Mouse (Mus musculus) embryonic stem cell, embryonic (primary cell): Measurements from ENCODE around the gene Zfp84.

Source experiments
- CTCF ChIA-PET, 4 experiments: fragments of 300-600 bp in 2 of 4; fragments of 350-600 bp in 2 of 4; sonication (Branson Sonifier 250); formaldehyde crosslinking; loops; one replicate each; lab custom pipeline; 2022; ENCODE audit warnings: inconsistent platforms in 2 of 4; lab: Charles Lee
- POLR2A ChIA-PET, 4 experiments: fragments of 300-600 bp in 2 of 4; fragments of 350-600 bp in 2 of 4; sonication (Branson Sonifier 250); formaldehyde crosslinking; loops; one replicate each; lab custom pipeline; 2022; ENCODE audit warnings: antibody characterized with exemption in 4 of 4, inconsistent platforms in 1 of 4; lab: Charles Lee

The Zfp84 gene

DNA sequence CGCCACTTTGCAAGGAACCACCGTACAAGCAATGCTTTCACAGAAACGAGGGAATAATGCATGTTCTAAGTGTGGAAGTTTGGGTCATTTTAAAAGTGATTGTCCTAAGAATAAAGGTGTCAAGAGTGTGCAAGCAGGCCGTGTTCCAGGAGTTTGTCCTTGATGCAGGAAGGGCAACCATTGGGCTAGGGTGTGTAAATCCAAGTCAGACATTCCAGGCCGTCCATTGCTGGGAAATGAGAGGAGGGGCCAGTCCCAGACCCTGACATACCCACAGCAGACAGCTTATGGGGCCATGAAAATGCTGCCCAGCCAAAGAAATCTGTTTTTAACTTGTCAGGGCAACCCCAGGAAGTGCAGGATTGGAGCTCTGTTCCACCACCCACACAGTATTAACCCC lies 38.7 kb downstream of the Zfp84 start:
- ChIA-PET POLR2A (interaction anchor here in 1 of 4 experiments (1.4 to 2.1 kb wide), 2 partner anchors 12 to 108 kb away, joined by 5 to 8 read pairs; no protein-coding TSS in a partner anchor), CTCF (no interaction called here)

DNA sequence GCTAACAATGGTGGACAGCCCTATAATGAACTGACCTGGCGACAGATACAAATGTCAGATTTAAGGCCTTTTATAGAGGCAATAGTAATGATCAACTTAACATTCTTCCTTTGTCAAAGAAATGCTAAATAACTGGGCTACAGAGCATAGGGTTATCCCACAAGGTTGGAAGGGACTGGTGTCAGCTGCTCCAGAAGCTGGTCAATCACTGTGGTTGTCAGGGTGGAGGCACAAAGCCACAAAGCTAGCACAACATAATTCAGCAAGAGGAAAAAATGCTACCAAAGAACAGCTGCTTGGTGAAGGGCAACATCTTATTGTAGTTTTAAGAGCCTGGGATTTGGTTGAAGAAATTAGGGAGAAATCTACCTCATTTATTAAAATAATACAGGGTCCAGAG lies 43.9 kb downstream of the Zfp84 start:
- CTCF ChIA-PET: no interaction called here
- POLR2A ChIA-PET: interaction anchor here in 1 of 4 experiments (0.7 to 1.1 kb wide), 2 partner anchors 9 to 19 kb away, joined by 3 read pairs; no protein-coding TSS in a partner anchor

DNA sequence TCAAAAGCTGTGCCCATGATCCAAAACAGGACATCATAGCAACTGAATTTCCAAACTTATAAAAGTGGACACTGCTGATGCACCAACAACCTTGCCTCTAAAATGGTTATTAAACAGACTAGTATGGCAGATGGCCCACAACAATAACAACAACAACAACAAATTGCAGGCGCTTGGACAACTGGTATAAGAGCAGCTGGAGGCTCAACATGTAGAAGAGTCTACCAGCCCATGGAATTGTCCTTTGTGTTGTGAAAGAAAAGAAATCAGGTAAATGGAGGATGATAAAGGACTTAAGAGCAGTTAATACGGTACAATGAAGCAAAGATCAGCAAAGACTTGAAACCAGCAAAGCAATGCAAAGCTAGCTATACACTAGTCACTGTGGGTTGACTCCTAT lies 46.0 kb downstream of the Zfp84 start:
- CTCF ChIA-PET: no interaction called here

DNA sequence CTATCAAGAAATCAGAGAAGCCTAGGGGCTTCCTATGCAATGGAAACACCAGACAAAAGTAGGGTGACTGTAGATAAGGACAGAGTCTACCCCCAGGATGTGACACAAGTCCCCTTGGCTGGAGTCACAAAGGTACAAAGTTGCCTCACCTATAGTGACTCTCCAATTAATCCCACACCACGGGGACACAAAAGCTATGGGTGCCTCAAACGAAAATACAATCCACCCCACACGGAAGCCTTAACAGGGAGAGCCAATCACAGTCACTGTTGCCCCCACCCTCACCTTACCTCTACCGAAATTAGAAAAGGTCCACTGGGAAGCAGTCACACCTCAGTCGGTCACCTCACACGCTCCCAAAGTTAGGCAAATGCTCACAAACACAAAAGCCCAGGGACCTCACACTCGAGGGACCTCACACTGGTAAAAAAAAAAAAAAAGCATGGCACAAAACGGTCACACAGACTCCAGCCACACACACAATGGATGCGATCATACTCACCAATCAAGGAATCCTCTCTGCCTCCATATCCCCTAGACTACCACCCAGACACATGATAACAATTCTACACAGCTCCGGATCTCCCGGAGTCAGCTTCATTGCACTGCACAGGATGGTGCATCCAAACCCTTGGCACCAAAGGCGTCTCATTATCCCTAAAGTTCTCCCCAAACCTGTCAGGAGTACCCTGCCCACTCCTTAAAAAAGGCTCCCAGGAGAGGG lies 46.9 kb downstream of the Zfp84 start:
- CTCF ChIA-PET: no interaction called here
- POLR2A ChIA-PET: interaction anchor here in 2 of 4 experiments (0.6 to 1.5 kb wide), 9 partner anchors 8 to 724 kb away, joined by 3 to 5 read pairs (median 3); partner anchors contain the start of genes Zfp30 (in 1 of the 2) and Zfp84 (in 1 of the 2)

More for the DNA sequence above, 46.0 kb downstream of the Zfp84 start:
- POLR2A ChIA-PET: interaction anchor here in 1 of 4 experiments (0.8 to 1.5 kb wide), 6 partner anchors 8 to 175 kb away, joined by 3 to 5 read pairs (median 3); partner anchors contain the start of gene Zfp30

DNA sequence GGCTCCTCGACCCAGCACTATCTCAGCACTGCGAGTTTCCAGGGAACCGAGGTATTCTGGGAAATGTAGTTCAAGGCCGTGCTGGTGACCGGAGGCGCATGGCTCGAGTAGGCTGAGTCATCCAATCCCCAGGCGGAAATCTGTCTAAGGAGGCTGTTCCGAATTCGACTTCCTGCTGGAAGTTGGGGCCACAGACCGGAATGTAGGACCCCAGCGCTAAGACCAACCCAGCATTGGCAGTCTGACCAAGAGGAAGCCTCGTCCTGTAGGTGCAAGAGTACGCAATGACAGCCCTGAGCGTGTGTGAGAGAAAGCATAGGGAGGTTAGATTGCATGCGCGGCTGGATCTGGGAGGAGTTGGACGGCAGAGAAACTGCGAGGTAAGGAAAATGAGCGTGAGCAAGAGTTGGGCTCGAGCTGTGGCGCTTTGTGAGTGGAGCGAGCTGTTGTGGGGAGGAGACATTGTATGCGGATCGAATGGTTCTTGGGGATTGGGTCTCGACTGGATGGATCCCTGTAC lies 47.6 kb downstream of the Zfp84 start, which contains the start of gene Zfp790:
Zfp790 (plus strand) TSS at position 205 of the 520 bp plus-strand sequence.
- ChIA-PET CTCF (interaction anchor here in 1 of 4 experiments (0.5 kb wide), 1 partner anchor 511 kb away, joined by 3 read pairs; no protein-coding TSS in a partner anchor), POLR2A (interaction anchor here (0.5 to 1.2 kb wide), 10 partner anchors 12 to 725 kb away, joined by 3 to 5 read pairs (median 3); partner anchors contain the start of genes Zfp568 (in 1 of the 4) and Zfp84 (in 1 of the 4))

DNA sequence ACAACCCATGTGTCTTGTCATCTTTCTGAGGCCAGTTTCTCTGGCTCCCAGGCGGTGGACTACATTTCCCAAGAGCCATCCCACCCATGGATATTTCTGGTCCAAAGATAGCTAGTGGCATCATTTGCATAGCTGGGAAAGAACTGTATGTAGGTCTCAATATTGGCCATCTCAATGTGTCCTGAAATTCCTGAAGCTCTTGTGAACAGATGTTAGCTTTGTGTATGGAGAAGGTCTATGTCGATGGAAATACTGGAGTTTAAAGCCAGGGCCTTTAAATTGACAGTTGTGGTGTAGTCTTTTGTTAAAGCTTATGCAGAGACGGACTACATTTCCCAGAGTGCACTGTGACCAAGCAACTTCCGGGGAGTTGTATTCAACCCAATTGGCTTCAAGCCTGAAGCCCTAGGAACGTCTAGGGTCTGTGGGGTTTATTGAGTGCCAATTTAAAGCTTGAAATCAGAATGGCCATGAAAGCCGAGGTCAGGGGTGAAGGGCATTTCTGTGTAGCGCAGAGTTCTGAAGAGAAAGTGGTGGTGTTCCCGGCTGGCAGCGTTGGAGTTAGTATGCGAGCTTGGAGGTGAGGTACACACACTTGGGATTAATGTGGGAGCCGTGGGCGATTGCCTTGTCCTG lies 50.4 kb downstream of the Zfp84 start:
- CTCF ChIA-PET: interaction anchor here in 3 of 4 experiments (0.5 to 0.7 kb wide), 5 partner anchors 35 to 272 kb away, joined by 3 to 4 read pairs (median 3); partner anchors contain the start of gene Zfp30 (in 1 of the 3)
- POLR2A ChIA-PET: interaction anchor here (0.6 to 2.5 kb wide), 34 partner anchors 10 to 1152 kb away, joined by 3 to 11 read pairs (median 4); partner anchors contain the start of genes Thap8 (in 2 of the 4), Wdr62 (in 2 of the 4), Zfp30 (in 2 of the 4) and Zfp568 (in 2 of the 4)

DNA sequence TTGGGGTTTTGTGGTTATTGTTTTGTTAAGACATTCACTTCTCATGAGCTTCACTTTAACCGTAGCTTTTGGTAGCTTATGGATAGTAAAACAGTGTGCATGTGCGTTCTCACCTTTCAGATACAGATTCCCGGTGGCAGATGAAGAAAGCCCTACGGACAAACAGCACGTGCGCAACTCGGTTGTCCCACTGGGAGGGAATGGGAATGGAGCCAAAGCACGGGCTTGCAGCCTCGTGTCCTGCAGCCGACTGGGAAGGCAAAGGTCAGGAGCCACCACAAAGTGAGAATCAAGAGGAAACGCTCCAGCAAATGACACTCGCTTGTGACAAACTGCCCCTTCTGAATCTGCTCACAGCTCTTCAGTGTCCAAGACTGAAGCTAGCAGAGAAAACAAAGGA lies 59.6 kb downstream of the Zfp84 start:
- ChIA-PET POLR2A (interaction anchor here in 2 of 4 experiments (0.6 to 1.4 kb wide), 4 partner anchors 7 to 13 kb away, joined by 3 read pairs; partner anchors contain the start of gene Zfp790 (in 1 of the 2)), CTCF (interaction anchor here in 1 of 4 experiments (1.1 kb wide), 1 partner anchor 35 kb away, joined by 3 read pairs; no protein-coding TSS in a partner anchor)
